Mouse (Mus musculus) heart, postnatal 14 days (tissue): ENCODE data around the gene Ccdc70. TPM values are rescaled to one million over a fixed set of nuclear protein-coding genes. Genes with fewer than 3 reads are reported as not detected.

Source experiments
- DNase-seq, 2 experiments: peaks; one replicate each; pipeline ENCODE4 v3.0.0; 2021 to 2022
- intact Hi-C: fragments of 180-260 bp; cut with DNase I; formaldehyde crosslinking; loops from one replicate; pipeline ENCODE4 v1.15.1; 2025
- total RNA-seq, 2 experiments: library from RNA; stranded (reverse); gene quantifications; 2 replicates each; pipeline ENCODE4 v1.2.3; 2021

The Ccdc70 gene
- total RNA-seq, 2 experiments from 2014 or later, result not detected

DNA sequence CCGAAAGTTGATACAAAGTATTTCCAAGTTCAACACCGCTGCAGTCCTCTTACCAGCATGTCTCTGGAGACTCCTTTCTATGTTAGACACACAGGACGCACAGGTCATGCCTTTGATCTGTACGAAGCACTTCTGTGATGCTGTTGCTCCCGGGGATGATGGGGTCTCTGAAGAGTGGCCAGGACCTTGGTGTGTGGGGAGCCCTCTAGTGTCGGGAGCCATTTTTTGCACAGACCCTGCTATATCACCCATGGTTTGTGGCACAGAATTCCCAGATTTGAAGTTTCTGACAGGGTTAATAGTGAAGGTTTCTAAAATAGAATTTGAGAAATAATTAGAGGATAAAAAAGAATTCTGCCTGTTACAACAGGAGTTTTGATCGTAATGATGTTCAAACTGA lies 52.7 kb downstream of the Ccdc70 start:
- DNase-seq, result no peak
- intact Hi-C loops, result no loop called here

Other genes with a start within 250 kb of the Ccdc70 start
- gene Defa24, start 235.3 kb upstream of the Ccdc70 start, total RNA-seq, result not detected
- not detected for gene Defb50, start 146.2 kb upstream of the Ccdc70 start, total RNA-seq
- gene Defb2, start 129.8 kb upstream of the Ccdc70 start, total RNA-seq, result not detected
- gene Defb10, start 110.9 kb upstream of the Ccdc70 start, total RNA-seq, result not detected
- gene Defb9, start 84.4 kb upstream of the Ccdc70 start, total RNA-seq, result not detected
- not detected for gene Defb11, start 63.4 kb upstream of the Ccdc70 start, total RNA-seq
- gene Defb15, start 37.1 kb upstream of the Ccdc70 start, total RNA-seq, result not detected
- not detected for gene Defb35, start 31.4 kb upstream of the Ccdc70 start, total RNA-seq
- gene Defb13, start 23.0 kb upstream of the Ccdc70 start, total RNA-seq, result not detected
- gene Fam90a1a, start 11.1 kb upstream of the Ccdc70 start, total RNA-seq, result not detected
- under 1 TPM; 0.37 to 0.55 TPM for gene Atp7b, start 90.5 kb downstream of the Ccdc70 start, total RNA-seq
- 10 to 100 TPM in 1 of 2 experiments, 1 to 10 TPM in 1; 9.1 to 10.8 TPM for gene Alg11, start 90.9 kb downstream of the Ccdc70 start, total RNA-seq
- gene Nek5, start 155.3 kb downstream of the Ccdc70 start, total RNA-seq, result under 1 TPM in 1 of 2 experiments, not detected in 1; 0.29 TPM
- 1 to 10 TPM; 1.9 to 2.2 TPM for gene Nek3, start 196.7 kb downstream of the Ccdc70 start, total RNA-seq
- 1 to 10 TPM; 4.4 to 5.8 TPM for gene Ckap2, start 216.0 kb downstream of the Ccdc70 start, total RNA-seq
- gene Vps36, start 223.0 kb downstream of the Ccdc70 start, total RNA-seq, result 10 to 100 TPM; 27.6 to 28.9 TPM